Mouse (Mus musculus): ENCODE data around the gene Tmem108. TPM values are rescaled to one million over a fixed set of nuclear protein-coding genes. Genes with fewer than 3 reads are reported as not detected.

Tmem108 gene
- total RNA-seq, 2 experiments from 2014 or later, result 8.7 to 10.8 TPM

GRCm38 (mm10) chr9:103465711-103466220 is 295.9 kb downstream of the Tmem108 start:
- no peak for DNase-seq (ENCODE audit: low spot score in 2 of 2)

GRCm38 (mm10) chr9:103465293-103465692 is 296.3 kb downstream of the Tmem108 start:
- DNase-seq (ENCODE audit: low spot score in 2 of 2), result no peak

GRCm38 (mm10) chr9:103463833-103464232 is 297.8 kb downstream of the Tmem108 start:
- no peak for DNase-seq (ENCODE audit: low spot score in 2 of 2)

GRCm38 (mm10) chr9:103459839-103460238 is 301.8 kb downstream of the Tmem108 start:
- DNase-seq (ENCODE audit: low spot score in 2 of 2), result no peak

- no peak for DNase-seq (ENCODE audit: low spot score in 2 of 2)
Measured at GRCm38 (mm10) chr9:103459307-103459706, 302.3 kb downstream of the Tmem108 start.

- no peak for DNase-seq (ENCODE audit: low spot score in 2 of 2)
Measured at GRCm38 (mm10) chr9:103449651-103450050, 312.0 kb downstream of the Tmem108 start.

GRCm38 (mm10) chr9:103449092-103449491 is 312.5 kb downstream of the Tmem108 start:
- no peak for DNase-seq (ENCODE audit: low spot score in 2 of 2)

GRCm38 (mm10) chr9:103444656-103445055 is 317.0 kb downstream of the Tmem108 start:
- DNase-seq (ENCODE audit: low spot score in 2 of 2), result no peak

- DNase-seq (ENCODE audit: low spot score in 2 of 2), result no peak
Measured at GRCm38 (mm10) chr9:103443824-103444185, 317.8 kb downstream of the Tmem108 start.

GRCm38 (mm10) chr9:103443121-103443823 is 318.4 kb downstream of the Tmem108 start:
- DNase-seq (ENCODE audit: low spot score in 2 of 2), result no peak

GRCm38 (mm10) chr9:103440597-103440996 is 321.0 kb downstream of the Tmem108 start:
- DNase-seq (ENCODE audit: low spot score in 2 of 2), result no peak

- DNase-seq (ENCODE audit: low spot score in 2 of 2), result no peak
Measured at GRCm38 (mm10) chr9:103437104-103437503, 324.5 kb downstream of the Tmem108 start.

GRCm38 (mm10) chr9:103434116-103434515 is 327.5 kb downstream of the Tmem108 start:
- DNase-seq (ENCODE audit: low spot score in 2 of 2), result no peak

Other genes starting within 250 kb of the Tmem108 start
- 10 to 100 TPM in 1 of 2 experiments, 1 to 10 TPM in 1; 9.8 to 10.6 TPM for gene Nphp3, start 240.7 kb upstream of the Tmem108 start, total RNA-seq (2021)